In the genomic region with DNA sequence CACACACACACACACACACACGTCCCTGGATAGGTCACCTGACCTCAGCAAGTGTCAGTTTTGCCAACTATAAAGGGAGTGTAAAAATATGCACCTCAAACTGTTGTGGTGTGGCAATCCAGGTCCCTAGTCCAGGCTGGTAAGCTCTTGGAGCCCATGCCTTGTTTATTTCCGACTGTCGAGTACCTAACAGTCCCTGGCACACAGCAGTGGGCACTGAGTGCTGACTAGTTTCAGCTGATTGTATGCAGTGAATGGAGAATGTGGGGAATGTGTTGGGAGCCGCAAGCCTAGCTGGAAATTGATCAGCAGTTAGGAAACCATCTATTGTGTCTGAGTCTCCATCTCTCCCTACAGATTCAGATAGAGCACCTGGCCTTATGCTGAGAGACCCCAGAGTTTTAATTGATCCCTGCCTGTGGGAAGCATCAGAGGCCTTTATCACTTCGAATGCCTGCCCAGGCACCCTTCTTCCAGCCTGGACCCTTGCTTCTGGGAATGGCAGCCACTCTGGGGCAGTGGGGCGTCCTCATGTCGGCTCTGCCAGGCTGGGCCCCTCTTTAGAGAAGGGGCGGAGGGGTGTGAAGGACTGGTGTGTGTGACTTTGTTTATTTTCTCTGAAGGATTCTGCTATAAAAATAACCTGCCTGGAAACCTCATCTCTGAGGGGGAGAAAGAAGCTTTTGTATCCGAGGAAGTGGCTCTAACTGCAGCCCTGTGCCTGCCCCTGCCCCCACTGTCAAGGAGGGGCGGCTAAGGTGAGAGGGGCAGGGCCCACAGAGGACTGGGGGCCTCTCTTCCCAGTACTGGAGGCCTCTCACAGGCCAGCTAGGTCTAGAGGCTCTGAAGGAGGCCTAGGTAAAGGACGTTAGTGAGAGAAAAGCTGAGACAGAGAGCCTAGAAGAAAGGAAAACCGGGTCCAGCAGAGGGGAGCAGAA, we compare ENCODE assay signal across 11 mouse cellular contexts. TPM values are rescaled to one million over a fixed set of nuclear protein-coding genes. Genes with fewer than 3 reads are reported as not detected.
A peak's percentile ranks its signal among the peaks of the same experiment; 100 is the strongest.
DNase-seq lines count a peak whose midpoint lies in the region; ATAC-seq and TF ChIP-seq lines count a peak whose summit lies in the region.
"Had no signal": no experiment of that assay in that cellular context is flagged by ENCODE, and none has a peak within 500 bp of the region (broad histone marks: within the 10 kb centered on the region; RNA-seq: fewer than 3 reads in every experiment).

No protein-coding gene starts in this region.

- peak; percentile 46 for DNase-seq in hindbrain, embryonic 10.5 days (ENCODE audit: low spot score)
- DNase-seq in hindbrain, postnatal 0 days (ENCODE audit: low spot score) = no peak
- DNase-seq in embryo, embryonic 9.5 days (ENCODE audit: extremely low spot score) = peak; percentile 39
- DNase-seq in lung, postnatal 10 days = peak; percentile 33
- no peak for DNase-seq in right cerebral cortex, postnatal 14 days
- no peak for DNase-seq in thymus, postnatal 0 days (ENCODE audit: low spot score)
- DNase-seq in frontal cortex, postnatal 10 days (ENCODE audit: low spot score in 2 of 2) = no peak
- DNase-seq: kidney, adult 9 months; liver, embryonic 13.5 days had no signal

- peaks cover 53% of the 10 kb centered on the region for H3K4me1 ChIP-seq in hindbrain, embryonic 10.5 days (replicated peaks)
- no peaks in the 10 kb centered on the region for H3K4me1 ChIP-seq in hindbrain, postnatal 0 days (ENCODE audit: insufficient read depth, low read length)
- peaks cover 27% of the 10 kb centered on the region for H3K4me1 ChIP-seq in heart, embryonic 16.5 days (ENCODE audit: control insufficient read depth, insufficient read depth, low read length)
- H3K4me1 ChIP-seq: liver, embryonic 13.5 days had no signal

- TF ChIP-seq CTCF in hindbrain, postnatal 0 days (IDR thresholded peaks at IDR 0.05; ENCODE audit: low read depth) = no peak

- WGBS in hindbrain, embryonic 10.5 days = 32% methylated on average over 12 of the region's 12 CpGs
- 33% methylated on average over 12 of the region's 12 CpGs for WGBS in hindbrain, postnatal 0 days
- 24% methylated on average over 12 of the region's 12 CpGs for WGBS in heart, embryonic 16.5 days

- H3K27me3 ChIP-seq in hindbrain, embryonic 10.5 days (ENCODE audit: insufficient read depth, poor library complexity, severe bottlenecking) = no peaks in the 10 kb centered on the region
- no peaks in the 10 kb centered on the region for H3K27me3 ChIP-seq in hindbrain, postnatal 0 days (ENCODE audit: insufficient read depth, low read length)
- no peaks in the 10 kb centered on the region for H3K27me3 ChIP-seq in heart, embryonic 16.5 days (ENCODE audit: control insufficient read depth, insufficient read depth, low read length)

- no peak overlapping the region for H3K9ac ChIP-seq in hindbrain, postnatal 0 days (replicated peaks; ENCODE audit: low read length)
- peak overlapping the region; percentile 47; the same call in 1 of the 2 replicates for H3K9ac ChIP-seq in heart, embryonic 16.5 days (ENCODE audit: low read length)
- H3K9ac ChIP-seq: liver, embryonic 13.5 days had no signal

- ATAC-seq in hindbrain, postnatal 0 days = no peak
- ATAC-seq in heart, embryonic 16.5 days (replicated peaks; ENCODE audit: extremely low read depth, insufficient read depth, low FRiP score) = peak; percentile 71

- H3K4me3 ChIP-seq in hindbrain, embryonic 10.5 days = 0 out of 2 replicates have a peak overlapping the region, but pooled peaks have one; percentile 9
- no peak overlapping the region for H3K4me3 ChIP-seq in hindbrain, postnatal 0 days (ENCODE audit: low read length)
- no peak overlapping the region for H3K4me3 ChIP-seq in heart, embryonic 16.5 days (ENCODE audit: low read length)
- H3K4me3 ChIP-seq: liver, embryonic 13.5 days had no signal

- no peaks in the 10 kb centered on the region for H3K36me3 ChIP-seq in hindbrain, embryonic 10.5 days
- no peaks in the 10 kb centered on the region for H3K36me3 ChIP-seq in hindbrain, postnatal 0 days (ENCODE audit: insufficient read depth, low read length)
- H3K36me3 ChIP-seq in heart, embryonic 16.5 days (ENCODE audit: control insufficient read depth, insufficient read depth) = no peaks in the 10 kb centered on the region
- H3K36me3 ChIP-seq: liver, embryonic 13.5 days had no signal

- no peak overlapping the region for H3K4me2 ChIP-seq in hindbrain, postnatal 0 days (ENCODE audit: low read depth, low read length)
- H3K4me2 ChIP-seq in heart, embryonic 16.5 days (ENCODE audit: low read depth, low read length) = no peak overlapping the region
- H3K4me2 ChIP-seq: liver, embryonic 13.5 days had no signal

- H3K27ac ChIP-seq in hindbrain, embryonic 10.5 days = peak overlapping the region; percentile 84
- no peak overlapping the region for H3K27ac ChIP-seq in hindbrain, postnatal 0 days
- H3K27ac ChIP-seq in heart, embryonic 16.5 days (ENCODE audit: low read length) = peak overlapping the region; percentile 46
- H3K27ac ChIP-seq: liver, embryonic 13.5 days had no signal

- H3K9me3 ChIP-seq in hindbrain, embryonic 10.5 days = no peaks in the 10 kb centered on the region
- no peaks in the 10 kb centered on the region for H3K9me3 ChIP-seq in hindbrain, postnatal 0 days (ENCODE audit: low read length)
- no peaks in the 10 kb centered on the region for H3K9me3 ChIP-seq in heart, embryonic 16.5 days (replicated peaks; ENCODE audit: control insufficient read depth, low read length)
- H3K9me3 ChIP-seq: liver, embryonic 13.5 days had no signal

RNA-seq across cellular contexts. Expression of gene Col2a1, which starts 22.7 kb away (rescaled TPM):
- polyA plus RNA-seq in hindbrain, embryonic 10.5 days (2016; fragmentation: Nextera tagmentation; extraction: Ambion mirVana) = 196 and 224 TPM in 2 replicates
- 19.3 and 28.9 TPM in 2 replicates for total RNA-seq in hindbrain, postnatal 0 days (2014; rRNA removed)
- 7.4 and 8.1 TPM in 2 replicates for polyA plus RNA-seq in hindbrain, postnatal 0 days (2015; fragmentation: Nextera tagmentation; extraction: Ambion mirVana)
- 7.8 and 11.8 TPM in 2 replicates for polyA plus RNA-seq in heart, embryonic 16.5 days (2015; fragmentation: Nextera tagmentation; extraction: Ambion mirVana)
- polyA plus RNA-seq in thymus, postnatal 0 days (2015; fragmentation: Nextera tagmentation; extraction: Ambion mirVana) = 0.28 and 0.36 TPM in 2 replicates
- total RNA-seq: neutrophil, adult 5-6 weeks had no signal

Comparison
In these comparisons a context has a peak if more than half of its experiments do, and no peak if none do; other contexts are left out.
1. DNase-seq: peak in hindbrain, embryonic 10.5 days (single experiment), embryo, embryonic 9.5 days (single experiment) and lung, postnatal 10 days (single experiment); none in hindbrain, postnatal 0 days (single experiment), right cerebral cortex, postnatal 14 days (single experiment), thymus, postnatal 0 days (single experiment) and frontal cortex, postnatal 10 days (0 of 2).
2. RNA of gene Col2a1, which starts 22.7 kb away (polyA plus RNA-seq): 196 to 224 TPM in hindbrain, embryonic 10.5 days; 7.8 to 11.8 TPM in heart, embryonic 16.5 days, 7.4 to 8.1 TPM in hindbrain, postnatal 0 days and 0.28 to 0.36 TPM in thymus, postnatal 0 days; every median in the first group is over 10 times any median in the second.